Mouse (Mus musculus) lung, postnatal 10 days (tissue): Measurements from ENCODE around the gene Casc3.

Experiments used
- DNase-seq: peaks from one replicate; pipeline ENCODE4 v3.0.0; 2021

Casc3 gene

DNA sequence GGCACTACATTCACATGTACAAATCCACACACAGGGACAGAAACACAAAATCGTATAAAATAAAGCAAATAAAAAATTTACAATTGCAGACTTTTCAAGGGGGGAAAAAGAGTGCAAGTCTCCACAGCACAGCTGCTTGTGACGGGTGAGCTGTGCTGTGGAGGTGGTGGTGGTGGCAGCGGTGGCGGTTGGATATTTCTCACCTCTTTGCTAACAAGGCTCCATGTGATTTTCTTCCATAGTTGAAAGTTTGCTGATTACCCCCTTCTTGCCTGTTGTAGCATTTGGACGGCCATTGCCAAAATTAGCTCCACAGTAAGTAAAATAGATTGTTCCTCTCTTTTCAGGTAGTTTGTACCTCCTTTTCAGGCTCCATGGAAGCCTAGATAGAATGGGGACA is at the start of gene Casc3:
Casc3 (plus strand) TSS at position 301 of the 400 bp plus-strand sequence.
- no peak for DNase-seq

DNA sequence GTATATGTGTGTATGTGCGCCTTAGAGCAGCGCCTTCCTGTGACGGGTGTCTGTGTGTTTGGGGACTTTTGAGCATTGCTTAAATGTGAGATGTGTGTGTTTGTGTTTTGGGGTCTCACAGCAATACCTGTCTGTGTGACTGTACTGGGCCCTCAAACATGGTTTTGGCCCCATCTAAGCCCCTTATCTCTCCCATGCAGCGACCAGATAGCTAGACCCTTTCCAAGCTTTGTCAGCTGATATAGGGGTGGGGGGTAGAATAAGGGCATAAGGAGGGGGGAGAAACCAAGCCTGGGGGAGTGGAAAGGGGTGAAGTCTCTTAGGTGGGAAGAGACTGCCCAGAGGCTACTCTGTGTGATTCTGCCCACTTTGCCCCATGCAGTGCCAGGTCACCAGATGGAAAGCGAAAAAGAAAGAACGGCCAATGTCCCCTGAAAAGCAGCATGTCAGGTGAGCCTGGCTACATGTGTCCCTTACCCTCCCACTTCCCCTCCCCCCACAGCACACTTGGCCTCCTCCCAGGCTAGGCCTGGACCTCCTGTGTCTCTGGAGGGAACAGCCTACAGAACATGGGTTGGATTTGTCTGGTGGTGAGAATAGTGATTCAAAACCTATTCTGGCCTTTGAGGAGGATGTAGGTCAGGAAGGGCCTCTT is 48.9 kb upstream of the Casc3 start:
- no peak for DNase-seq

DNA sequence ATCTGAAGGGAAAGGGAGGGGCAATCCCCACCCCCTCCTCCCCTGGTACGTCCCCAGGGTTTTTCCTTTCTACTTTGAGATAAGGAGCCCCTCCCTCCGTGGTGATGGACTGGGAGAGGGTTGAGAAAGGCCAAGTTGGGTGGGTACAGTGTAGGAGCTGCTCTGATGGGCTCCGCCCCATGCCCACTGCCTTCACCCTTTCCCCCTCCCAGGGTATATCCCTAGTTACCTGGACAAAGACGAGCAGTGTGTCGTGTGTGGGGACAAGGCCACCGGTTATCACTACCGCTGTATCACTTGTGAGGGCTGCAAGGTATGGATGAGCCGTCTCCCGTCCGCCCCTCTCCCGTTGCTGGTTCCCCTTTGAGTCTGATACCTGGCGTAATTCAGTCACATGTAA is 48.0 kb upstream of the Casc3 start:
- no peak for DNase-seq

DNA sequence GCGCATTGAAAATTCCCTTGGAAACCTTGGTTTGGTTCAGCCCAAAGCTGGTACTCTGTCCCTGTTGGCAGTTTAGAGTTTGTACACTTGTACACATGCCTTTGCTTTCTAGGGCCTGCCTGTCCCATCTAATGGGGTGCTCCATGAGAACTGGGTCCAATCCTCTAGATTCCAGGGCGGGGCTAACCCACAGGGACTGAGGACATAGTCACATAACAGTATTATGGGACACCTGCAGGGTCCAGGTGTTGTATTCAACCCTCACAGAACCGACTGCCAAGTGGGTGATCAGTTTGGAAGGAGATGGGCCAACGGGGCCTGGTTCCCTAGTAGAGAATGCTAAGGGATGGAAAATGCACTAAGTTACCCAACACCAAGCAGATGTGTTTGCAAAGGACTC is 42.8 kb upstream of the Casc3 start:
- DNase-seq: no peak

DNA sequence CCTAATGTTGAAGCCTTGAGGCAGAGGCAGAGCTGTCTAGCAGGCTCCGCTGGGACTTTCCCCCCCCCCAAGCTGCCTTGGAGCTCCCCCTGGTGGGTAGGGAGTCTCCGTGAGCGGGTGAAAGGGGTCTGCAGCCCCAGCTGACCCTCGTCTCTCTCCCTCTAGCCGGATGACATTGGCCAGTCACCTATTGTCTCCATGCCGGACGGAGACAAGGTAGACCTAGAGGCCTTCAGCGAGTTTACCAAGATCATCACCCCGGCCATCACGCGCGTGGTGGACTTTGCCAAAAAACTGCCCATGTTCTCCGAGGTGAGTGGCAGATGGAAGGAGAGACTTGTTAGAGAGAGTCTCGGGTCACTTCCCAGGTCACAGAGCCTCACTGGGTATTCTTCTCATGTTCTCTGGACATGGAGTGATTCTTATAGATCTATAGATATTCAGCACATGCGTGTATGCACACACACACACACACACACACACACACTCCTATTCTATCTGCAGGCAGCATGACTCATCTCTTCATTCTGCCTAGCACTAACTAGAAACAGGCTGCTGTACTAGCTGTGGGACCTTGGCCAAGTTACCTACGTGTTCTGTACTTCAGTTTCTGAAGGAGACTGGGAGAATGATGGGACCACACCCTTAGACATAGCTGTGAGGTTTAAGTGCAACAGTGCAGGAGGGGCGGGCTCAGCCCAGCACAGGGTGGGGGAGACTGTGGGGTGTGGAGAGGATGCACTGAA is 41.8 kb upstream of the Casc3 start:
- peak; percentile 79 for DNase-seq

DNA sequence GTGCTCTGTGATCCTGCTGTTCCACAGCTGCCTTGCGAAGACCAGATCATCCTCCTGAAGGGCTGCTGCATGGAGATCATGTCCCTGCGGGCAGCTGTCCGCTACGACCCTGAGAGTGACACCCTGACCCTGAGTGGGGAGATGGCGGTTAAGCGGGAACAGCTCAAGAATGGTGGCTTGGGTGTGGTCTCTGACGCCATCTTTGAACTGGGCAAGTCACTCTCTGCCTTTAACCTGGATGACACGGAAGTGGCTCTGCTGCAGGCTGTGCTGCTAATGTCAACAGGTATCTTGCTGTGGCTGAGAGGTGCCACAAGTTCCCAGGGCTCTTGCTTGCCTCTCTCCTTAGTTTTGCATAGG is 41.2 kb upstream of the Casc3 start:
- DNase-seq: no peak

DNA sequence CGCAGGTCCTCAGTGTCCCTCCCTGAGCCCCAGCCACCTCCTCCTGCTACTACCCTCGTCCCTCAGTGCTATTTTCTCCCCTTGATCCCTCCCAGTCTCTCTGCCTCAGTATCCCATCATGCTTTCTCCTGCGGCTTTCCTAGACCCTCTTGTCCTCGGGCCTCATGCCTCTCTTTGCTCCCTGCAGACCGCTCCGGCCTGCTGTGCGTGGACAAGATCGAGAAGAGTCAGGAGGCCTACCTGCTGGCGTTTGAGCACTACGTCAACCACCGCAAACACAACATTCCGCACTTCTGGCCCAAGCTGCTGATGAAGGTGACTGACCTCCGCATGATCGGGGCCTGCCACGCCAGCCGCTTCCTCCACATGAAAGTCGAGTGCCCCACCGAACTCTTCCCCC is 40.6 kb upstream of the Casc3 start:
- DNase-seq: no peak

DNA sequence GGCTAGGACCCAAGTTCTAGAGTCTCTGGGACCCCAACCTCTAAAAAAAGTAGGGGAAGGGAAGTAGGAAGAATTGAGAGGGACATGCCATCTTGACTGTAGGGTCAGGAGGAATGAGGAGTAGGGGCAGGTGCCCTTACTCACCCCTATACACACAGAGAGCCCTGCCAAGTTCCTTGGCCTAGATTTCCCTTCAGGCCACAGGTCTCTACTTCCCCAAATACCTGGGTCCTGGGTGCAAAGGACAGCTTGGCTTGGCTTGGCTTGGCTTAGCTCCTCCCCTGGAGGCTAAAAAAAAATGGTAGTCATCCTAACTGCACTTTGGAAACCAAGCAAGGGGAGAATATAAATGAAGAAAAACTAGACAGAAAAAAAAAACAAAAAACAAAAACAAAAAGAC is 40.0 kb upstream of the Casc3 start:
- DNase-seq: no peak

DNA sequence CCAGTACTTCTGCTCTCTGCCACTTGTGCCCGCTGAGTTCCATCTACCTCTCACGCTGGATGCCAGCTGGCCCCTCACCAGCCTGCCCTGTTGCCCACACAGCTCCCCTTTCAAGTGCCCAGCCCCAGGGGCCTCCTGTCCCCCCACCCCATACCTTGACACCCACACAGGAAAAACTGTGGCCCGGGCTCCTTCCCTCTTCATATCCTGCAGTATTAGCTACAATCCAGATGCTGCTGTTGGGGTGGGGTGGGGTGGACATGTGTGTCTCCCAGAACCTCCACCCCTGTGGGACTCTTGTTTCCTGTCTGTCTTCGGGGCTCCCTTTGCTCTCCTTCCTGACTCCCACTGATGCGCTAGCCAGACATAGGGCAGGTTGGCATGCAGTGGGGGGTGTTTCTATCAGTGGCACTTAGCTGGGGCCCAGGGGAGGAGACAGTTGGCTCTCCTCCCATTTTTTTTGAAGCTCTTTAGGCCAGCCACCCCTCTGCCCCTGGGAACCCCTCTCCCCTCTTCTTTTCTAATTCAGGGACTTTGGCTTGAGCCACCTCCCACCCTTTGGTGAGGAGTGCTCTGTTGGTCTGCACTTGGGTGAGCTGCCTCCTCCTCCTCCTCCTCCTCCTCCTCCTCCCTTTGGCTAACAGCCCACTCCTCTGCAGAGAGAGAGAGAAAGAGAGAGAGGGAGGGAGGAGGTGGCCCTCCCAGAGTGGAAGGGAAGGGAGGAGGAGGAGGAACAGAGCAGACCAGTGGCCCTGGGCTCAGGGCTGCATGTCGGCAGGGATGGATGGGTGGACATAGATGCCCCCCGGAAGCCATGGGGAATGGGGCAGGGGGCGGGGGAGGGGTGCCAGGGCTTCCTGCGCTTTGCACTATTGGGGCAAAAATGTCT is 39.0 kb upstream of the Casc3 start:
- peak; percentile 62 for DNase-seq

DNA sequence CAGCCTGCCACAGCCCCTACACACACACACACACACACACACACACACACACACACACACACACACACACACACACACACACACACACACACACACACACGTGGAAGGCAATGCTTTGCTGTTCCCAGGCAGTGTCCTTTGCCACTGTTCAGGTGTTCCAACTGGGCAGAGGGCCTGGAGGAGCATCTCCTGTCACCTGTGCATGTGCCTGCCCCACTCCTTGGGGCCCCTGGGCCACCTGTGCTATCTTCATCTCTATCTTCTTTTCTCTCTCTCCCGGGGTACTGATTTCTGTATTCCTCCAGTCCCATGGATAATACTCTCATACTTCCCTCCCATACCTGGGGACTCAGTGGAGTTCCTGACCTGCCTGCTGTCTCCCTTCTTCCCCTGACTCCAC is 38.4 kb upstream of the Casc3 start:
- DNase-seq: no peak

DNA sequence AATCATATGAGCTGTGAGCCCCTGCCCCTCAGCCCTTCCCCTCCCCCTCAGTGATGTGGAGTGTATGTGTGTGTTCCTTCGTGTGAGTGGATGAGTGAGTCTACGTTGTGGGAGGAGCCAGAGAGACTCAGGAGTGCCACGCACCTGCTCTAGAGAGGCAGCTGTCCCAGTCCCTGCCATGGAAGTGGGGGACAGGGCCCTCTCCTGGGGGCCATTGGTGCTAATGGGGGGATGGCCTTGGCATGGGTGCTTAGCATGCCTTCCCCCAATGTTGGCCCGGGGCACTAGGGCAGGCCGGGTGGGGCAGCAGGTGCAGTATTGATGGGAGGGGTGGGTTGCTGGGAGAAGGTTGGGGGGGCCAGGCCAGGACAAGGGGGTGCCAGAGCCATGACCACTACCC is 37.9 kb upstream of the Casc3 start:
- peak; percentile 36 for DNase-seq

DNA sequence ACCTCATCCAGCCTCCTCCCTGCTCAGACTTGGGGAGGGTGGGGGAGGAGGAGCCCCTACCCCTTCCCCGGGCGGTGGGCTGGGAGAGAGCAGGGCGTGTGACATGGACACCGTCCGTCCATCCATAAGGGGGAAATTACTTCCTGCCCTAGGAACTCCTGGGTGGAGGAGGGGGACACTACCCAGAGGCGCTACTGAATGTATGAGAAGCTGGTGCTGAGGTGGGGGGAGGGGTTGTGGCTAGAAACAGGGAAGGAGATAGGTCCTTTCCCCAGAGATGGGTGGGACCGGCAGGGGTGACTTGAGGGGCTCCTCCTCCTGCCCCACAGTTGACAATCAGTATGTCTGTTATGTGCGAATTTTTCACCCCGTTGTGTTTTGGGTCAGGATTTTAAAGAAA is 37.4 kb upstream of the Casc3 start:
- peak; percentile 69 for DNase-seq

DNA sequence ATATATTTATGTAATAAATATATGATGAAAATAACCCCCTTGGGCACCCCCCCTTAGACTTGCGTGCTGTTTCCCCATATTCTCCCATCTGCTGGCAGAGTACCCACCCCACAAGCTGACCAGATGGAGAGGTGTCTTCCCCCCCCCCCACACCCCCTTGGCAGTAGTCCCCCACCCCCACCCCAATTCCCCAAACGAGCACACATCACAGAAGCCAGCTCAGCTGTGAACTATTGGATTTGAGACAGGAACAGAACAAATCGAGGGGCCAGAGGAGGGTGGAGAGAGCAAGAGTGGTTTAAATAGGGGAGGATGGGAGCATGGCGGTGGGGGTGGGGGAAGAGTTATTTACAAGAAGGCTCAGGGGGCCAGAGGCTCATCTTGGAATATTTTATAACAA is 37.0 kb upstream of the Casc3 start:
- DNase-seq: peak; percentile 12

DNA sequence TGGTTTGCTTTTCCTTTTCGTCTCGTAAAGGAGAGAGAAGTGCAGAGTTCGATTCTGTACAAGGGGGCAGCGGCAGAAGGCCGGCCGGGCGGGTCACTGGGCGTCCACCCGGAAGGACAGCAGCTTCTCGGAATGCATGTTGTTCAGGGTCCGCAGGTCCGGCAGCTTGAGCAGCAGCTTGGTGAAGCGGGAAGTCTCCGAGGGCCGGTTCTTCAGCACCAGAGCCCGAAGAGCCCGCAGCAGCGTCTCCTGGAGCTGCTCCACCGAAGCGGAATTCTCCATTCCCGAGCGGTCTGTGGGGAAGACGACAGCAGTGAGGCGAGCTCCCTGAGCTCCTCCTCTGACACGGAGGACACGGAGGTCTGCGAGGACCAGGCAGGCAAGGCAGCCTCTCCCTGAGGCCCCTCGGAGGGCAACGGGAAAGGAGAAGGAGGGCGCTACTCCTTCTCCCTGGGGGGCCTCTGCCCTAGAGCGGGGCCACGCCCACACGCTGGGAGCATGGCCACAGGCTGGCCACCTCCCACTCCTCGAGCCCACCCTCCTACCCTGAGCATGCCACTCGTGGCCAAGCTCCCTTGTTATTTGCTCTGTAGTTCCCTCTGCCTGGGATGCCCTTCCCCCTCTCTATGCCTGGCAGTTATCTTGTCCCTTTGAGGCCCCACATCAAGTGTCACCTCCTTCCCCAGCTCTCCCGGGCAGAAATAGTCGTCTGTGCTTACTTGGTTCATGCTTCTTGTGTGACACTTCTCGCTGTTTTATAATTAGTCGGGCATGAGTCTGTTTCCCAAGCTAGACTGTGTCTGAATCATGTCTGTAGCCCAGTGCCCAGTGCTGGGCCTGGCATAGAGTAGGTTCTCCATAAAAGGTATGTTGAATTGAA is 36.3 kb upstream of the Casc3 start:
- peak; percentile 48 for DNase-seq

DNA sequence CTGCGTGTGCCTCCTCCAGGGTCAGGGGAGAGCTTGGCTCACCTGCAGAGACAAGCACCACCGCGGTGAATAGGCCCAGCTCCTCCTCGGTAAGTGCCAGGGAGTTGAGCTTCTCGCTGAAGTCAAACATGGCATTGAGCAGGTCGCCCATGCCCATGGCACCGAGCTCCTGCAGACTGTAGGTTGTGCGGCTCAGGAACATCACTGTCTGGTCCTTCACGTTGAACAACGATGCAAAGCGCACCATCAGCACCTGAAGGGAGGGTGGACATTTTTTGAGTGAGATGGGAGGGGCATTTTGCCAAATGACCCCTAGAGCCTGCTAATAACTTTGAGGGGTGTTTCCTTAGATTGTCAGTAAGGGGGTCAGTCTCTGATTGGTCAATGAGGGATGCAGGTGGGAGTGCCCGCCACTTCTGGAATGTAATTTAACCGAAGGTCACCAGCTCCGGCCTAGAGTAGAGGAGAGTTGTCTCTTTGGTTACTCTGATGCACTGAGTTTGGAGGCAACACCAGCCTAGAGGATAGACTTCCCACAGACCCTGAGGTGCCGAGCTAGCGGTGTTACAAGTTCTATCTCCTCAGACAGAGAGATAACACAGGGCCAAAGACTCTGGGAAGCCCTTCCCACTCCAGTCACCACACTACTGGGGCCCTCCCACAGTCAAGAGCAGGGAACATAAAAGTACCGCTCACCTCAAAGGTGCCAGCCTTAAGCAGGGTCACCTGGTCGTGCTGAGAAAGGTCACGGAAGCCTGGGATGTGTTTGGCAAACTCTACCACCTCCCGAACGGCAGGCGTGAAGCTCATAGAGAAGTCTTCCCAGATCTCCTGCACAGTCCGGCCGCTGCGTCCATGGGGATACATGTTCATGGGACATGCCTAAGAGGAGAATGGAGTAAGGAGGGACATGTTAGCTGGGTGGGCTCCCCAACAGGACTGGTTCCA is 35.4 kb upstream of the Casc3 start:
- DNase-seq: peak; percentile 13

DNA sequence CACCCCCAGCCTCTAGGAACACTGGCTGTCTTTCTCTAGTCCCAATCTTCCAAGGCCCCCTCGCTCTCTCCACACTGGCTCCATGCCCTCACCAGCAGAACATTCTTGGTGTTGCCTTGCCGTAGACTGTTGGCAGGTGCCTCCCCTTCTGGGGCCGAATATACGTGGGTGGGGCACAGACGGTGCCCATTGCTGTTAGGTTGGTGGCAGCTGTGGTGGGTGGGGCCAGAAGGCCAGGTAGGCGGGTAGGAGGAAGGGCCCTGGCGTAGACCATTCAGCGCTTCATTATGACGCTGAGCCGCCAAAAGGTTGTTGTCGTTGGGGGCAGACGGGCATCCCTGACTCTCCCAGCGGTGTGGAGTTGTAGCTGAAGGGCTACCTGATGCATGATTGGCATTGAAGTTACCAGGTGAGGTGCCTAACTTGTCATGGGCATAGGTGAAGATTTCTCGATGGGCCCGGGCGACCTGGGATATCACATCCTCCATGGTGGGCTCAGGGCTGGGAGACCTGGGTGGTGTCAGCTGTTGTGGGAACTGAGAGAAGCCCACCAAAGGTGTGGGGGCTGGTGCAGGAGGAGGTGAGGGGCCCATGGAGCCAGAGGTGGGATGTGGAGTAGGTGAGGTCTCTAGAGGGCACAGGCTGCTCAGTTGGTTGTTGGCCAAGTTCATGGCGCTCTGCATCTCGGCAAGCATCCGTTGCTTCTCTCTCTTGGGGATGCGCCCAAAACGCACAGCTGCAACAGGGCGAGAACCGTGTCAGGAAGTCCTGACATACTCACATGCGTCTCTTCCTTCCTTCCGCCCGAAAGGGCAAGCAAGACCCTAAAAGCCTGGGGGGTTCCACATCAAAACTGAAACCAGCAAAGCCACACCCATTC is 34.4 kb upstream of the Casc3 start:
- peak; percentile 46 for DNase-seq

DNA sequence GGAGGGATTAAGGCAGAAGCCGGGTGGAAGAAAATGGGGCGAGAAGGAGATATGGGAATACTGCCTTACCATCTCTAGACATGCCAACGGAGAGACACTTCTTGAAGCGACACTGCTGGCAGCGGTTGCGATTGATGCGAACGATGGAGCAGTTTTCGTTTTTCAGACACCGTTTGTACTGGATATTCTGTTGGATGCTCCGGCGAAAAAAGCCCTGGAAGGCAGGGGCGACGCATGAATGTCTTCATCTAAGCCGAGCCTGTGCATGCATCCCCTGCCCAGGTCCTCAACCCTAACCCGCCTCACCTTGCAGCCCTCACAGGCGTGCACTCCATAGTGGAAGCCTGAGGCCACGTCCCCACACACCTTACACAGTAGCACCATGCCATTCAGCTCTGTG is 33.6 kb upstream of the Casc3 start:
- no peak for DNase-seq

DNA sequence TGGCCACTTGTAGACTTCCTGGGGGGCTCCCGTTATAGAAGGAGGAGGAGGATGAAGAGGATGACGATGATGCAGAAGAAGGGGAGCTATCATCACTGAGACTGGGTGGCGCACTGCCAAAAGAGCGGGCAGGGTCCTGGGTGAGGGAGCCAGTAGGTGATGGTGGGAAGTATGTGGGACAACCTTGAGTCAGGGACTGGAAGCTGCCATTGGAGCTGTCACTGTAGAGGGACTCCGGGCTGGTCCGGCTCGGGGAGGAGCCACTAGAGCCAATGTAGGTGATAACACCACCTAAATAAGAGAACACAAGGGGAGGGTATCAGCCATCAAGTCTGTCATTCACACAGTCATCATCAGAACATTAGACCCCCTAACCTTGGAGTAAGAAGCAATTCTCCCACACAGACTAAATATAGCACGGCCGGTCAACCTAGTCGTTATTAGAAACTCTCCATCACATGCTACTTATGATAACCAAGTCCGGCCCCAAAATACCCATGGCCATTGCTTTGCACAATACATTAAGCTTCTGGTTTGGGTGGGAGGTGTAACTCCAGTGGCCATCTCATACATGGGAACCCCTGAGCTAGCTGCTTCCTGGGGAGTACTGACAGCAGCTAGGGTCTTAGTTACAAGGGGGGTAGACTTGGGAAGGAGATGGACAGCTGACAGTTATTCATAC is 32.7 kb upstream of the Casc3 start:
- DNase-seq: peak; percentile 37

DNA sequence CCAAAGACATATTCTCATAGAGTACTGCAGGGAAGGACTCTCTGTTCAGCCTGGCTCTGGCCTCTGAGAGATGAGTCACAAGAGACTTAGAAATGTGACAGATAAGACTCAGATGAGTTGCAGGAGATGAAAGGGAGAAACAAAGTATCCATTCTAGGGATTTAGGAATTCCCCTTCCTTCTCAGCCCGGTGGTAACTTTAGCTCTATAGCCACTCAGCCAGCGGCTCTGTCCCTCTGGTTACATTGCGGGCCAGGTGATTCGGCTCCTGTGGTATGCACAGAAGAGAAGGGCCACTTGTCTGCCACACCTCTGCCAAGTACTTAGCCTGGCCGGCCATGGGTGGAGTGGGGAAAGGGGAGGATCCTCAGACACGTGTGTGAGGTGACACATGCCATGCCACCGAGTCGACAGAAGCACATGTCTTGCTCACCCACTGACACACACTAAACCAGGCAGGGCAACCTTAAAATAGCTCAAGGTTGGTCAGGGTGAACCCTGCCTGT is 32.0 kb upstream of the Casc3 start:
- peak; percentile 84 for DNase-seq
